Mouse (Mus musculus): ENCODE measurements at regions not wholly inside any gene's neighbourhood (a gene's known extent, or its start where the extent isn't known, plus 50 kb on each side); places are given as distances from the start of the nearest gene placed in this dataset.

DNA sequence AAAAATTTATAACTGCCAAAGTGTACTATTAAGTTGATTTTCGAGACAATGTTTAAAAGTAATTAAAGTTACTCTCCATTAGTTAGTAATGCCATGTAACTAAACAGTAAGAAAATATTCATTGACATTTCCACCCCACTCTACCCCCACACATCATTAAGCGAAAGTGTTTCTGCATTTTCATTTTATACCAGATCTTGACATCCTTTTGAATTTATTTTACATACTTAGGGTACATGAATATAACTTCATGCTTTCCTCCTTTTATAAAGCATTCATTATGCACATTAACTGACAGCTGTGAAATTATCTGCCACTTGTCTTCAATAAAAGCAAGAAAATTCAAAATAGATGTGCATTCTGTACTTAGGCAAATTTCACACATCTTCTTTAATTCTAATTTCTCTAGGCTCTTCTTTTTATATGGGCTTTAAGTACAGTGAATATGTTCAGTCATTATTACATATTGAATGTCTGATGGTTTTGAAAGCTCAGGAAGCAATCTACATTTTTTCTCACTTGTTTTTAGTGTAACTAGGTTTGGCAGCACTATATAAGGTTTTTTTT lies 526.5 kb downstream of the Epha5 start:
- DNase-seq (ENCODE audit: low spot score in 2 of 2), result no peak

DNA sequence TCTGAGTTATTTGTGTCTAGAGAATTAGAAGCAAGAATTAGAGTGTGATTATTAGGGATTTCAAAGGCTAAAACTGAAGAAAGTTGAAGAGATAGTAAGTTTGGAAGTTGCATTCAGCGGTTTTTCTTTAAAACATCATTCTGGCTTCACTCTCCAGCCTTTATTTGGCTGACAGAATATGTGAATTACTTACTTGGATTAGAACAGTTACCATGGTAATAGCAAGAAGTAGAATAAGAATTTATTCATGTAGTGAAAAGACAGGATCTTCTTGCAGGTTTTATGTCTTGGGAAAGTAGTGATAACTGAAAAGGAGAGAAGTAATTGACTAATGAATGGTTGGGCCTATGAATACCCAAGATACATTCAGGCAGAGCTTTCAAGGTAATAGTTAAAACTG lies 517.1 kb upstream of the Tecrl start:
- DNase-seq (ENCODE audit: low spot score in 2 of 2), result no peak

DNA sequence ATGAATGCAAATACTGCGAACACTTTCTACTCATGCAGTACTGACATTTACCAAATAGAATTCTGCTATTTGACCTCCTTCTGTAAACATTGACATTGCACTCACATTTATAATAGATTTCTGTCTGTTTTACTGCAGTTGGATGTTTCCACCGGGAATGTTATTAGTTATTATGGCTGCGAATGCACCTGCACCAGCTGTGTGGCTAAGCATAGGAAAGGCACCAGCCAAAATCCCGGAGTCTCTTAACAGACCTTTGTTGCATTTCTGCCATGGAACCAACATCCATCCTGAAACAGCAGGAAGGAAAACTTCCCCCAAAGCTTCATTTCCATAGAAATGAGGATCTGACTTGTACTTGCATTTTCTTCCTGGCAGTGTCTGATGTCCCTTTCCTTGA lies 513.4 kb upstream of the Tecrl start:
- no peak for DNase-seq (ENCODE audit: low spot score in 2 of 2)

- no peak for DNase-seq (ENCODE audit: low spot score in 2 of 2)
Observed at GRCm38 (mm10) chr5:83861674-83862073, 506.7 kb upstream of the Tecrl start.

DNA sequence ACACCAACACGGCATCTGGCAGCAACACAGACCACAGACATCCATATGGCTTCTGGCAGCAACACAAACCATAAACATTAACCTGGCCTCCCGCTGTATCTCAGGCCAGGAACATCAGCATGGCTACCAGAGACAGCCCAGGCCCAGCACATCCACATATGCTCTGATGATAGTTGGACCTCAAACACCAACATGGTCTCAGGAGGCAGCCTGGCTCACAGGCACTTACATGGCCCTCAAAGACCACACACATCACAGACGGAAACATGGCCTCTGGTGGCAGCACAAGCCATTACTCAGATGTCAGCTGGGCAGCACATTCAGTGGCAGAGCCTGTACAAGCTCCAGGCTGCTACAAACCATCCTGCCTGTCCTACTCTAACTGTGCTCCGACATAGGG lies 497.0 kb upstream of the Tecrl start:
- DNase-seq (ENCODE audit: low spot score in 2 of 2), result no peak

DNA sequence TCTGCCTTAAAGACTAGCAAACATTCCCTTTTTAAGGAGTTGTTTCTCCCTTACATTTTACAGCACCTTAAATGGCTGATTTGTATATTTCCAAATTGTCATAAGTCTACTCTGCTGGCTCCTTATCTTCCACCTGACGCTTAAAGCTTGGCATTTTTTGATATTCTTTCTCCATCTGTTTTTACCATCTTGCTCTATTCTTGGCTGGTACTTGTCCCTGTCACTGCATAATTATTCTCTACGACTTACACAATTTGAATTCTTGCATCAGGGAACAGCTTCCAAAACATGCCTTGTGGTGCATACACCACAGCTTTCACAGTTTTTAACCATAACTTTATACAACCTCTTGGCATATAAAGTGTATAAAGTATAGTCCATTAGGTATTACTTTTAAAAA lies 471.6 kb upstream of the Tecrl start:
- no peak for DNase-seq (ENCODE audit: low spot score in 2 of 2)

DNA sequence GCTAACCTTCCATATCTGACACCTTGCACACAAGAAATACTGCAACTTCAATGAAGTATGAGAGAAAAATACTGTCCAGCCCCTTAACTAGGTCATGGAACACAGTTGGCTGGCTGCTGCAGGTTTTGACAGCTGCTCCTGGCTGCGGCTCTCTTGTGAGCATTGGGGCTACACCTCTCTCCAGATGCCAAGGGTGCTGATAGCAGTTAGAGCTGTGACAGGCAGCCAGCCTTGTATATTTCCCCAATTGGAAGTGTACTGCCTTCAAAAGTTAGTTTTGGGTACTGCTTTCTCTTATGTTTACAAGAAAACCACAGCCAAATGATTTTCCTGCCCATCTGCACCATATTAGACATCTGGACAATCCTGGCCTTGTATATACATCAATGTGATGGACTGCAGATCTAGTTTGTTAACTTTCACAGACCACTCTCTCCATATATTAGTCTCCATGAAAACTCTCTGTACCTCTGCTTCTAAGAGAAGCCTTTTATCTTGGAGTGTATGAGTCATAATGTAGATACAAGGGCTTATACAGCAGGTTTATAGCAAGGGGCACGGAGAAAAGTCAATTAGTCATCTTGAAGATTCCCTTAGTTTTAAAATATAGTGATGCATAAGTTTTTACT lies 470.0 kb upstream of the Tecrl start:
- no peak for DNase-seq (ENCODE audit: low spot score in 2 of 2)

DNA sequence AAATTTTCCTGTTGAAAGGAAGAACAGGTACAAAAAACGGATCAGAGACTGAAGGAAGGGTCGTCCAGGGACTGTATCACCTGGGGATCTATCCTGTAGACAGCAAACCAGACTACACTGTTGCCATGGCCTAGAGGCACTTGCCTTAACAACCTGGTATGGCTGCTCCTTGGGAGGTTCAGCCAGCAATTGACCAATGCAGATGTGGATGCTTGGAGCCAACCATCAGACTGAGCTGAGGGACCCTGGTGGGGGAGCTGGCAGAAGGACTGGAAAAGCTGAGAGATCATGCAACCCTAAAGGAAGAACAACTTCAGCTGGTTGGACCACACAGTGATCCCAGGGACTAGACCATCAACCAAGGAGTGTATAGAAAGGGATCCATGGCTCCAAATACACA lies 456.3 kb upstream of the Tecrl start:
- no peak for DNase-seq (ENCODE audit: low spot score in 2 of 2)

DNA sequence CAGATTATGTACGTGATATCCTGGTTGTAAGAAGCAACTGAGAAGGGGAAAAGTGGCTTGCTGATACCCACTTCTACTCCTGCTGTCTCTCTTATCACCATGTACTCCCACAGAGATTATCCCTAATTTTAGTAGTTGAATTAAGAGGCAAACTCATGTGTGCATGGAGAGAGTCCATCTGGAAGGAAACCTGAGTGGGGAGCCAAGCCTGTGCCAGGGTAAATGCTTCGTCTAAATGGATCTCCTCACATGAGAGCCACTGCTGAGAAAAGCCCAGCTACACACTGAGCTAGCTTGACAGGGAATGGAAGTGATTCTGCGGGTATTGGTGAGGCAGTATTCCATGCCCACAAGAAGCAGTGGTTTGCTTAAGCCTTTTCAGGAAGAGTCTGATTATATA lies 445.0 kb upstream of the Tecrl start:
- DNase-seq (ENCODE audit: low spot score in 2 of 2), result peak in 1 of 2 experiments; percentile 6

DNA sequence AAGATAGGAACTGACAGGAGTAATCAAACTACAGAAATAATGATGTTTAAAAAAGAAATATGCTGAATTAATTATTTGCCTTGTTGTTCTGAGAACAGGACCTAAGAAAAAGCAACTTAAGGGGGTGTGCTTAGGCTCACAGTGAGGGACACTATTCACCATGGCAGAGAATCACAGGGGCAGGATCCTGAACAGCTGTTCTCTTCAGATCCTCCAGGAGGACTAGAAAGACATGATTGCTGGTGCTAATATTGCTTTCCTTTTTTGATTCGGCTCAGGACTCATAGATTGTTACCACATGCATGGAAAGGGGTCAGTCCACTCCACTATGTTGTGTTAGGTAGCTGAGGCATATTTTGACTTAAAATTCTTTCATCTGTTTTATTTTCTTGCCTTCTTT lies 425.4 kb upstream of the Tecrl start:
- no peak for DNase-seq (ENCODE audit: low spot score in 2 of 2)

DNA sequence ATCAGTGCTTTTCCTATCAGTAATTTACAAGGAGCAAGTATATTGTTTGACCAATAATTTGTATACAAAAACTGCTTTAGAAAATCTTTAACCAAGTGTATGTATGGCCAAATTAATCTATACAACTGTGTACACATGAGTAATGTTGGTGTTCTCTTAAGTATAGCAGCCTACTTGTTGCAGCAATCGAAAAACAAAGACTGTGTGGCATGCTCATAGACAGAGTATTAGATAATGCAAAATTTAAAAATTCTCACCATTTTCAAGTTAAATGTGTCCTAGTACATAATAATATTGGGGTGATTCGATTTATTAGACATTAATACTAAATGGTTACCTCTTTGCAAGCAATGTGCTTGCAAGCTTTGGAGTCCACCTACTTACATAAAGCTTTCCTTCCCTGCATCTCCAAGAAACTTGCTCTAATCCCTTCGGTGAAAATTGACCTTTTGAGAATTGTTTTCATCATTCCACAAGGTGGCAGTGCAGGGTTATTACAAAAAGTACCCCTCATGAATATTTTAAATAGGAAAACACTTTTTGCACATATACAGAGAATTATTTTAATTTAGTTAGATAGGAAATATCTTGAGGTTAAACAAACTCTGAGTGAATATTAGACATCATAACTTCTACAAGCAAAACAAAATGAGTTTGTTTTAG lies 423.4 kb upstream of the Tecrl start:
- peak in 1 of 2 experiments; percentile 49 for DNase-seq (ENCODE audit: low spot score in 2 of 2)

- no peak for DNase-seq (ENCODE audit: low spot score in 2 of 2)
Observed at GRCm38 (mm10) chr5:83741913-83742312, 386.9 kb upstream of the Tecrl start.

DNA sequence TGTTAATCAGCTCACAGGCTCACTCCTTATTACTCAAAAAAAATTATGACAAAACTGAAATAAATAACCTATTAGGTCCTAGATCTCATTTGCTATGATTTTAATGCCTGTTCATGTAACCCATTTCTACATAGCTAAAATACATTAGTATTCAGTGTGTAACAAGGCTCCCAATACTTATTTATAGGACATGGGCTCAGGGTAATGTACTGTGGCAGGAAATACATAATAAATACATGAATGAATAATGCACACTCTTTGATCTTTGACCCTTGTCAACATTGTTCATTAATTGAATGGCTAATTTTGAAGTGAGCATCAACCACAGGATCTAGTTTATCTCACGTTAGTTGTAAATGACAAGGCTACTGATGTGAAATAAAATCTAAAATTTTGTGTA lies 340.4 kb upstream of the Tecrl start:
- no peak for DNase-seq (ENCODE audit: low spot score in 2 of 2)

- DNase-seq (ENCODE audit: low spot score in 2 of 2), result no peak
Observed at GRCm38 (mm10) chr5:83692286-83692685, 337.3 kb upstream of the Tecrl start.

GRCm38 (mm10) chr5:83678373-83678772 lies 323.4 kb upstream of the Tecrl start:
- no peak for DNase-seq (ENCODE audit: low spot score in 2 of 2)

GRCm38 (mm10) chr5:83659091-83659490 lies 304.1 kb upstream of the Tecrl start:
- no peak for DNase-seq (ENCODE audit: low spot score in 2 of 2)

- no peak for DNase-seq (ENCODE audit: low spot score in 2 of 2)
Observed at GRCm38 (mm10) chr5:83651329-83651728, 296.3 kb upstream of the Tecrl start.

GRCm38 (mm10) chr5:83622612-83623374 lies 267.8 kb upstream of the Tecrl start:
- DNase-seq (ENCODE audit: low spot score in 2 of 2), result no peak

DNA sequence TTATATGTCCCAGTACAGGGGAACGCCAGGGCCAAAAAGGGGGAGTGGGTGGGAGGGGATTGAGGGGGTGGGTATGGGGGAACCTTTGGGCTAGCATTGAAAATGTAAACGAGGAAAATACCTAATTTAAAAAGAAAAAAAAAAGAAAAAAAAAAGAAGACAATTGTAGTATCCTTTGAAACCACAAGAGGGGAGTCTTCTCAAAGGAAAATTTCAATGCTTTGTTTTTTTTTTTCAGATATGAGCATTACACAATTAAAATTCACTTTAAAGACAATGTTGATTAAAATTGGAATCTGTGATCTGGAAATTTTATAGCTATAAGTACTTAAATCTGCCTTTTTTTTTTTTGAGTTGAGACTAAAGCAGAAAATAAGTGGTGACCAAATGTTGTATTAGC lies 255.8 kb upstream of the Tecrl start:
- DNase-seq (ENCODE audit: low spot score in 2 of 2), result no peak

GRCm38 (mm10) chr5:83593289-83593610 lies 238.3 kb upstream of the Tecrl start:
- no peak for DNase-seq (ENCODE audit: low spot score in 2 of 2)

GRCm38 (mm10) chr5:83592587-83593288 lies 237.7 kb upstream of the Tecrl start:
- DNase-seq (ENCODE audit: low spot score in 2 of 2), result no peak

Measured in right cerebral cortex, adult 2 months (tissue).